Mouse (Mus musculus) ES-E14 (cell line): ENCODE results near the gene Kmt2a. TPM values are rescaled to one million over a fixed set of nuclear protein-coding genes. Genes with fewer than 3 reads are reported as not detected.

Experiments
- DNase-seq: peaks from one replicate; pipeline ENCODE4 v3.0.0-alpha.2; 2013; ENCODE audit warnings: low read depth, low spot score
- H3K27ac ChIP-seq: 2 replicates; pipeline ENCODE4 v1.5.1; 2012; ENCODE audit warnings: low read depth, mild to moderate bottlenecking, low read length, moderate library complexity, mixed read lengths; ENCODE audit not compliant: poor library complexity, insufficient read depth, severe bottlenecking
- H3K36me3 ChIP-seq: 2 replicates; pipeline ENCODE4 v1.6.1; 2012; ENCODE audit warnings: mild to moderate bottlenecking, low read length, moderate library complexity, mixed read lengths; ENCODE audit not compliant: control insufficient read depth, poor library complexity, insufficient read depth, severe bottlenecking
- H3K4me1 ChIP-seq, 2 experiments: fragments of 150-350 bp in 1 of 2; sonication (generic) in 1 of 2; 2 replicates each; pipeline ENCODE4 v1.6.1; 2012; ENCODE audit warnings: low read length in 2 of 2, mild to moderate bottlenecking in 1 of 2, mixed read lengths in 1 of 2; ENCODE audit not compliant: control insufficient read depth in 2 of 2, insufficient read depth in 2 of 2, poor library complexity in 1 of 2
- H3K4me3 ChIP-seq, 2 experiments: fragments of 150-350 bp in 1 of 2; sonication (generic) in 1 of 2; 2 replicates each; pipeline ENCODE4 v1.5.1; 2012; ENCODE audit warnings: low read length in 2 of 2, low read depth in 1 of 2, mild to moderate bottlenecking in 1 of 2, mixed read lengths in 1 of 2; ENCODE audit not compliant: insufficient read depth in 1 of 2, poor library complexity in 1 of 2, severe bottlenecking in 1 of 2
- H3K9ac ChIP-seq: 2 replicates; pipeline ENCODE4 v1.6.1; 2012; ENCODE audit warnings: low read depth, mild to moderate bottlenecking, low read length, mixed read lengths; ENCODE audit not compliant: poor library complexity, insufficient read depth, severe bottlenecking
- H3K9me3 ChIP-seq: fragments of 150-350 bp; sonication (generic); 2 replicates; pipeline ENCODE4 v1.6.1; 2012; ENCODE audit warnings: low read depth, mild to moderate bottlenecking, low read length; ENCODE audit not compliant: control insufficient read depth, insufficient read depth
- CHD2 ChIP-seq: IDR thresholded peaks from 2 replicates; pipeline ENCODE4 v1.6.1; 2014; ENCODE audit warnings: mild to moderate bottlenecking, low read depth, low read length, inconsistent platforms
- HCFC1 ChIP-seq: IDR thresholded peaks from 2 replicates; pipeline ENCODE4 v1.6.1; 2012; ENCODE audit warnings: low read length, inconsistent platforms, borderline replicate concordance; ENCODE audit not compliant: insufficient read depth
- MAFK ChIP-seq: IDR thresholded peaks from 2 replicates; pipeline ENCODE4 v1.6.1; 2014; ENCODE audit warnings: mild to moderate bottlenecking, low read depth, low read length, inconsistent platforms; ENCODE audit not compliant: insufficient read depth
- ZC3H11A ChIP-seq: IDR thresholded peaks from 2 replicates; pipeline ENCODE4 v1.6.1; 2012; ENCODE audit warnings: low read depth, mild to moderate bottlenecking, inconsistent platforms, low read length, borderline replicate concordance
- ZNF384 ChIP-seq: IDR thresholded peaks from 2 replicates; pipeline ENCODE4 v1.6.1; 2012; ENCODE audit warnings: low read depth, low read length, inconsistent platforms
- in situ Hi-C, 2 experiments: fragments of 600-800 bp; cut with MboI; formaldehyde crosslinking; loops; one replicate each; pipeline ENCODE4 v1.15.1; 2025; ENCODE audit warnings: low sequenced_read_pairs in 2 of 2, inconsistent platforms in 1 of 2; ENCODE audit not compliant: unreplicated experiment in 2 of 2
- total RNA-seq: library from RNA; depleted of rRNA; stranded (reverse); fragments of 300-350 nt; gene quantifications from 2 replicates; pipeline ENCODE4 v1.2.3, GENCODE M21; 2012; rRNA removed

Kmt2a gene
- 23.6 and 25.2 TPM in 2 replicates for total RNA-seq

DNA sequence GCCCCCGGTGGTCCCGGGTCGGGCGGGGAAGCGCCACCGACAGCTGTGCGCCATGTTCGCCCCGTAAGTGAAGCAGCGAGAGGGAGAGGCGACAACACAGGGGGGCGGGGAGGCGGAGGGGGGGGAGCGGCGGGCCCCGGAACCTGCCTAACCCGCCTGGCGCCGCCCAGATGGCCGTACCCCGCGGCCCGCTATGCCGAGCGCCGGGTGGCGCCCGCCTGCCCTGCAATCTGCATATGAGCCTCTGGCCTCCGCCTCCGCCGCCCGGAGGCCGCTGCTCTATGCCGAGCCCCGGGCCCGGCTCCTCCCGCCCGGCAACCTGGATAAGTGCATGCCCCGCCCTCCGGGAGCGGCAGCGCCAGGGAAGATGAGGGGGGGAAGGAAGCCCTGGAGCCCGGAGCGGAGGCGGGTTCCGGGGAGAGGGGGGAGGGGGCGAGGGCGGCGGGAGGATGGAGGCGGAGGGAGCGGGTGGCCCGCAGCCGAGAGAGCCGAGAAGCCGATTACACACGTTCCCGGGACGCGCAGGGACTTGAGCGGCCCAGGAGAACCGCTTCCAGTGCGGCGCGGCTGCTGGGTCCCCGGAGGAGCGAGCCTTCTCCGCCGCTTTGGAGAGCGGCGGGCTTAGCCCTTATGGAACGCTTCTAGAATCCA, at the start of gene Kmt2a:
Kmt2a (minus strand) TSS at position 76 of the 651 bp plus-strand sequence.
- in situ Hi-C loops: no loop called here
- TF ChIP-seq HCFC1 (peak; percentile 83; the same call in 1 of the 2 replicates), ZNF384 (no peak)
- Histone ChIP-seq H3K36me3 (peaks cover 3% of the 10 kb centered on the region), H3K27ac (peak within 1 kb of the TSS; percentile 91), H3K4me1 (peaks cover 0 to 11% of the 10 kb centered on the region in 2 experiments; a peak in 2 of 4 replicates), H3K4me3 (peak within 1 kb of the TSS; percentile 91 to 95), H3K9me3 (no peaks in the 10 kb centered on the region), H3K9ac (peak within 1 kb of the TSS; percentile 86)
- DNase-seq: peak; percentile 87

DNA sequence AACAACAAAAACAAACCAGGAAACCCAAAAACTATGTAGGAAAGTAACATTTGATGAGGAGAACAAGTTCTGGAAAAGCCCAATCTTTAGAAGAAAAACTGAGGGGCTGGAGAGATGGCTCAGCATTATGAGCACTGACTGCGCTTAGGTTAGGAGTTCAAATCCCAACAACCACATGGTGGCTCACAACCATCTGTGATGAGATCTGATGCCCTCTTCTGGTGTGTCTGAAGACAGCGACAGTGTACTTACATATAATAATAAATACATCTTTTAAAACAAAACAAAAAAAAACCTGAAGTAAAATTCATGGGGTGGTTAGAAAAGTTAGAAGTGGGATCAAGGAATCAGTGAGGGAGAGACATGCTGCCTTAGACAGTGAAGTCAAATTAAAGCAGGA, 40.4 kb upstream of the Kmt2a start:
- no peak for DNase-seq
- Histone ChIP-seq H3K9ac (no peak overlapping the region; the same call in 1 of the 2 replicates), H3K9me3 (no peaks in the 10 kb centered on the region), H3K4me3 (peak overlapping the region; percentile 83; a peak in 3 of 4 replicates), H3K27ac (peak overlapping the region; percentile 64; the same call in 1 of the 2 replicates), H3K4me1 (no peaks in the 10 kb centered on the region), H3K36me3 (no peaks in the 10 kb centered on the region)
- in situ Hi-C loops: no loop called here
- TF ChIP-seq HCFC1 (no peak), MAFK (no peak), CHD2 (no peak), ZNF384 (no peak), ZC3H11A (no peak)

DNA sequence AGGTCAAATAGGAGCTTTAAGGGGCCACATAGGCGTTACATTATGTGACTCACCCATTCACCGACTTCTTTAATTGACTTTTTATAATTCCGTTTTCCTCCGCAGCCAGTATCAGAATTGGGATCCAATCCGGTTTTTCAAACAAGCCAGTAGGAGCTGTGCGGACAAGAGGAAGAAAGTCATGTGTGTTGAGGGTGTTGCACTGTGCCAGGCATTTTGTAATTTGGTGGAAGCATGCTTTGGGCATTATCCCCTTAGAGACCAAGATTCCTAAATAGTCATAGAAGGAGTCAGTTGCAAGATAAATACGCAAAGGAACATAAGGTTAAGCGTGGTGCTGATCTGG, 40.0 kb upstream of the Kmt2a start:
- H3K36me3 ChIP-seq: no peaks in the 10 kb centered on the region
- in situ Hi-C loops: no loop called here

DNA sequence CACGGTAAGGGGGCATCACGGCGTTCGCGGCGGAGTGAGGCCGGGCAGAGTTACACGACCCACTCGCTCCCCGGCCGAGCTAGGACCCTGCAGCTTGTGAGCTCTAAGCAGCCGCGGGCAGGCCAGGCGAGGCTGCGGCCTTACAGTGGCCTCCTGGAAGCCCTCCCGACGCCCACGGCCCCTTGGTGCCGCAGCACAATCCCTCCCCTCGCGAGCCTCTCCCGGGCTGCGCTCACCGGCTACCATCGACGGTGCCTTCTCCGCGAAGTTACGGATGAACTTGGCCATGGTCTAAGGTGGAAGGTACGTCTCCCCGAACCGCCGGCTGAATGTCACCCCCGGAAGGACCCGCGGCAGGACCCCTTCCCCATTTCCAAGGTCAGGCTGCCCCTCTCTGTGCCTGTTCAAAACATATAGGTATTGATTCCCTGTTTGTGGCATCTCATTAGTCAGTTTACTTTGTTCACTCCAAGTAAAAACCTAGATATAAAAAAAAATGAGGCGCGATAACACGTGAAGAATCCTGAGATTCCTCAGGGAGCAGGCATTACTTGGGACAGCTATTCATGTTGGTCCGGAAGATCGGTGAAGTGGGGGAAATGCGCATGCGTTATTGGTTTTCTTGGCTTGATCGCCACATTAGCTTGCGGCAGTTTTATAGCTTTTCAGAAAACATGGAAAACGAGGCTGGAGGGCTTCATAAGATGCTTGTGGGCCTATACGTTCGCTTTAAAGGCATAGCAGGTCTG, 39.5 kb upstream of the Kmt2a start, which contains the start of gene Atp5l:
Atp5l (minus strand) TSS at position 369 of the 749 bp plus-strand sequence.
- peak within 1 kb of the TSS; percentile 87 for H3K9ac ChIP-seq
- no peak for TF ChIP-seq MAFK
- peak; percentile 56; the same call in 1 of the 2 replicates for TF ChIP-seq HCFC1
- no peaks in the 10 kb centered on the region for H3K9me3 ChIP-seq
- H3K4me3 ChIP-seq: peak within 1 kb of the TSS; percentile 83
- in situ Hi-C loops: no loop called here
- H3K27ac ChIP-seq: peak within 1 kb of the TSS; percentile 64; the same call in 1 of the 2 replicates
- H3K36me3 ChIP-seq: no peaks in the 10 kb centered on the region
- peak; percentile 92 for DNase-seq
- H3K4me1 ChIP-seq: no peaks in the 10 kb centered on the region

More for the DNA sequence above, 40.0 kb upstream of the Kmt2a start:
- TF ChIP-seq ZNF384: no peak
- no peak for TF ChIP-seq MAFK
- 0 out of 2 replicates have a peak, but pooled peaks have one; percentile 11 for TF ChIP-seq HCFC1
- TF ChIP-seq ZC3H11A: no peak
- peak overlapping the region; percentile 83 for H3K4me3 ChIP-seq
- DNase-seq: no peak
- H3K27ac ChIP-seq: peak overlapping the region; percentile 64; the same call in 1 of the 2 replicates
- H3K9ac ChIP-seq: peak overlapping the region; percentile 87
- no peaks in the 10 kb centered on the region for H3K9me3 ChIP-seq
- no peaks in the 10 kb centered on the region for H3K4me1 ChIP-seq
